Mouse (Mus musculus) ES-E14 (cell line): ENCODE measurements around the gene Hist1h1e. TPM values are rescaled to one million over a fixed set of nuclear protein-coding genes. Genes with fewer than 3 reads are reported as not detected.

Experiments
- DNase-seq: peaks from one replicate; pipeline ENCODE4 v3.0.0-alpha.2; 2013; ENCODE audit warnings: low read depth, low spot score
- H3K27ac ChIP-seq: 2 replicates; pipeline ENCODE4 v1.5.1; 2012; ENCODE audit warnings: low read depth, mild to moderate bottlenecking, low read length, moderate library complexity, mixed read lengths; ENCODE audit not compliant: poor library complexity, insufficient read depth, severe bottlenecking
- H3K36me3 ChIP-seq: 2 replicates; pipeline ENCODE4 v1.6.1; 2012; ENCODE audit warnings: mild to moderate bottlenecking, low read length, moderate library complexity, mixed read lengths; ENCODE audit not compliant: control insufficient read depth, poor library complexity, insufficient read depth, severe bottlenecking
- H3K4me1 ChIP-seq, 2 experiments: fragments of 150-350 bp in 1 of 2; sonication (generic) in 1 of 2; 2 replicates each; pipeline ENCODE4 v1.6.1; 2012; ENCODE audit warnings: low read length in 2 of 2, mild to moderate bottlenecking in 1 of 2, mixed read lengths in 1 of 2; ENCODE audit not compliant: control insufficient read depth in 2 of 2, insufficient read depth in 2 of 2, poor library complexity in 1 of 2
- H3K4me3 ChIP-seq, 2 experiments: fragments of 150-350 bp in 1 of 2; sonication (generic) in 1 of 2; 2 replicates each; pipeline ENCODE4 v1.5.1; 2012; ENCODE audit warnings: low read length in 2 of 2, low read depth in 1 of 2, mild to moderate bottlenecking in 1 of 2, mixed read lengths in 1 of 2; ENCODE audit not compliant: insufficient read depth in 1 of 2, poor library complexity in 1 of 2, severe bottlenecking in 1 of 2
- H3K9ac ChIP-seq: 2 replicates; pipeline ENCODE4 v1.6.1; 2012; ENCODE audit warnings: low read depth, mild to moderate bottlenecking, low read length, mixed read lengths; ENCODE audit not compliant: poor library complexity, insufficient read depth, severe bottlenecking
- H3K9me3 ChIP-seq: fragments of 150-350 bp; sonication (generic); 2 replicates; pipeline ENCODE4 v1.6.1; 2012; ENCODE audit warnings: low read depth, mild to moderate bottlenecking, low read length; ENCODE audit not compliant: control insufficient read depth, insufficient read depth
- CHD2 ChIP-seq: IDR thresholded peaks from 2 replicates; pipeline ENCODE4 v1.6.1; 2014; ENCODE audit warnings: mild to moderate bottlenecking, low read depth, low read length, inconsistent platforms
- HCFC1 ChIP-seq: IDR thresholded peaks from 2 replicates; pipeline ENCODE4 v1.6.1; 2012; ENCODE audit warnings: low read length, inconsistent platforms, borderline replicate concordance; ENCODE audit not compliant: insufficient read depth
- MAFK ChIP-seq: IDR thresholded peaks from 2 replicates; pipeline ENCODE4 v1.6.1; 2014; ENCODE audit warnings: mild to moderate bottlenecking, low read depth, low read length, inconsistent platforms; ENCODE audit not compliant: insufficient read depth
- ZC3H11A ChIP-seq: IDR thresholded peaks from 2 replicates; pipeline ENCODE4 v1.6.1; 2012; ENCODE audit warnings: low read depth, mild to moderate bottlenecking, inconsistent platforms, low read length, borderline replicate concordance
- ZNF384 ChIP-seq: IDR thresholded peaks from 2 replicates; pipeline ENCODE4 v1.6.1; 2012; ENCODE audit warnings: low read depth, low read length, inconsistent platforms
- in situ Hi-C, 2 experiments: fragments of 600-800 bp; cut with MboI; formaldehyde crosslinking; loops; one replicate each; pipeline ENCODE4 v1.15.1; 2025; ENCODE audit warnings: low sequenced_read_pairs in 2 of 2, inconsistent platforms in 1 of 2; ENCODE audit not compliant: unreplicated experiment in 2 of 2
- total RNA-seq: library from RNA; depleted of rRNA; stranded (reverse); fragments of 300-350 nt; gene quantifications from 2 replicates; pipeline ENCODE4 v1.2.3, GENCODE M21; 2012

The Hist1h1e gene
- total RNA-seq, 1 experiment: 207 TPM

DNA sequence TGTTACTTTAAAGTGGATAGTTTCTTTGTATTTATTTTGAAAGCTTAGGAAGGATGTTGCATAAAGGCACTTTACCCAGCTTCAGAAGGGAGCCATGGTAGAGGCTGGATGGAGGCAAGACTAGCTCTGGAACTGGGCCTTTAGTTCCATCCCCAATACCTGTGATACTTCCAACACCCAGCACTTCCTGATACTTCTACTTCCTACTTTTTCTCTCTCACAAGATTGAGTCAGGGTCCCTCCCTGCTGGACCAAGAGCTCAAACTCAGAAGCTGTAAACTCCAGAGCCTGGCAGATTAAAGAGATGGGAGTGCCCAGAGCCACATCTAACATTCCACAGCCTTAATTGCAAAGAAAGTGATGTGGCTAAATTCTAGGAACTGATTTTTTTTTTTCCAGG lies 38.0 kb downstream of the Hist1h1e start:
- TF ChIP-seq HCFC1: no peak
- no peak for TF ChIP-seq ZNF384
- TF ChIP-seq CHD2: no peak
- TF ChIP-seq ZC3H11A: no peak
- TF ChIP-seq MAFK: no peak
- Histone ChIP-seq H3K36me3 (no peaks in the 10 kb centered on the region), H3K27ac (peak overlapping the region; percentile 95; the same call in 1 of the 2 replicates), H3K9me3 (no peaks in the 10 kb centered on the region), H3K4me3 (peak overlapping the region in 1 of 2 experiments; percentile 36; a peak in 1 of 4 replicates), H3K9ac (no peak overlapping the region; the same call in 1 of the 2 replicates), H3K4me1 (peaks cover 0 to 10% of the 10 kb centered on the region in 2 experiments; a peak in 2 of 4 replicates)
- DNase-seq: no peak
- in situ Hi-C loops: no loop called here

DNA sequence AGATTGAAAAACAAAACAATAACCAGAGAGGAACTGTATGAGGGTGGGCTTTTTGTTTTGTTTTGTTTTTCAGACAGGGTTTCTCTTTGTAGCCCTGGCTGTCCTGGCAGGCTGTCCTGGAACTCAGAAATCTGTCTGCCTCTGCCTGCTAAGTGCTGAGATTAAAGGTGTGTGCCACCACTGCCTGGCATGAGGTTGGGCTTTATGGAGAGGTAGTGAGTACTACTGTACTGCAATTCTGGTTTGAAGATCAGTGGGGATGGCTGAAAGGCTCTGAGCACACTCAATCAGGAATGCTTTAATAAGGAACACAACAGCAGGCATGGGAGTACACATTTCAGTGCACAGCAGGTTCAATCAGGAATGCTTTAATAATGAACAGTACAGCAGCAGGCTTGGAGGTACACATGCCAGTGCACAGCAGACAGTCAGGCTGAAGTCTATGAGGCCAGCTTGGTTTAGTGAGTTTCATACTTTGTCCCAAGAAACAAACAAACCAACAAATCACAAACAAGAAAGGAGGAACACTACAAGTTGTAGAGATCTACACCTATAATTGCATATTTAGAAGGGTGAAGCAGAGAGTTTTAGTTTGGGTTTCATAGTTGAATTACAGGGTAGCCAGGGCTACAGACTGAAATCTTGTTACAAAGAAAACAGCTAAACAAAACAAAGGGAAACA lies 38.8 kb downstream of the Hist1h1e start:
- TF ChIP-seq CHD2: no peak
- no peak for TF ChIP-seq MAFK
- TF ChIP-seq ZNF384: no peak
- no peak for TF ChIP-seq HCFC1
- no peak for TF ChIP-seq ZC3H11A
- Histone ChIP-seq H3K36me3 (no peaks in the 10 kb centered on the region), H3K9ac (no peak overlapping the region), H3K9me3 (no peaks in the 10 kb centered on the region), H3K4me3 (no peak overlapping the region), H3K4me1 (peaks cover 0 to 7% of the 10 kb centered on the region in 2 experiments; a peak in 2 of 4 replicates), H3K27ac (no peak overlapping the region; the same call in 1 of the 2 replicates)
- no peak for DNase-seq
- in situ Hi-C loops: no loop called here

DNA sequence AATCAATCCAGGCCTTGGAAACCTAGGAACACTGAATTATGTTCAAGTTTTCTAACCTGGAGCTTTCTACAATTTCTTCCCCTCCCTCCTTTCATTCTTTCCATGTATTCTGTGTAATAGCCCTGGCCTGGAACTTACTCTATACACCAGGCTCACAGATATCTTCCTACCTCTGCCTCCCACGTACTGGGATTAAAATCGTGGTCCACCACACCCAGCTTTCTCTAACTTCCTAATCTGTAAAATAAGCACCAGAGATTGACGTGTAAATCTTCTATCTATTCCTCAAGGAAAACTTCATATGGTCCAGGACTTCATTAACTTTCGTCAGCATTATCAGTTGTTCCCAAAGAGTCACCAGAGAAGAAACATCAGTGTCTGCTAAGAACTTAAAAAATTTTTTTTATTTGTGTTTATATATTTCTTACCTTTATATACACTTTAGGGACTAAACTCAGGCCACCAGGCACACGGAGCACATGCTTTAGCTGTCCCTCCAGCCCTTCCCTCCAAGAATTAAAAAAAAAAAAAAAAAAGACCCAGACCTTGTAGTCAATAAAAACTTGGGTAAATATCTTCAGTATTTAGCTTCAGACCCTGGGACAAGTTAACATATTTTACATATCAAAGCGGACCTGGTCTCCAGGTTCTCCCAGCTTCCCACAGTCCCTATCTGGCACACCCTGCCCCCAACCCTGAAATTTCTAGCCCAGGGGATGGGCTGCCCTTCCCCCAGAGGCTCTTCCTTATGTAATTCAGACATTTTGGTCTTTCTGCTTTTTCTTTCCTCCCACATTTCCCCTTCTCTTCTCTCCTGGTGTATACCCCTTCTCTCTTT lies 39.9 kb downstream of the Hist1h1e start:
- no peaks in the 10 kb centered on the region for H3K36me3 ChIP-seq
- TF ChIP-seq ZC3H11A (no peak), MAFK (no peak), CHD2 (peak; percentile 59; the same call in 1 of the 2 replicates), ZNF384 (peak; percentile 74)
- no peaks in the 10 kb centered on the region for H3K9me3 ChIP-seq
- peak overlapping the region; percentile 43 to 76 for H3K4me3 ChIP-seq
- H3K4me1 ChIP-seq: peaks cover 0 to 7% of the 10 kb centered on the region in 2 experiments; a peak in 2 of 4 replicates
- peak overlapping the region; percentile 74; the same call in 1 of the 2 replicates for H3K9ac ChIP-seq
- DNase-seq: no peak
- H3K27ac ChIP-seq: peak overlapping the region; percentile 86; the same call in 1 of the 2 replicates
- in situ Hi-C loops: no loop called here

DNA sequence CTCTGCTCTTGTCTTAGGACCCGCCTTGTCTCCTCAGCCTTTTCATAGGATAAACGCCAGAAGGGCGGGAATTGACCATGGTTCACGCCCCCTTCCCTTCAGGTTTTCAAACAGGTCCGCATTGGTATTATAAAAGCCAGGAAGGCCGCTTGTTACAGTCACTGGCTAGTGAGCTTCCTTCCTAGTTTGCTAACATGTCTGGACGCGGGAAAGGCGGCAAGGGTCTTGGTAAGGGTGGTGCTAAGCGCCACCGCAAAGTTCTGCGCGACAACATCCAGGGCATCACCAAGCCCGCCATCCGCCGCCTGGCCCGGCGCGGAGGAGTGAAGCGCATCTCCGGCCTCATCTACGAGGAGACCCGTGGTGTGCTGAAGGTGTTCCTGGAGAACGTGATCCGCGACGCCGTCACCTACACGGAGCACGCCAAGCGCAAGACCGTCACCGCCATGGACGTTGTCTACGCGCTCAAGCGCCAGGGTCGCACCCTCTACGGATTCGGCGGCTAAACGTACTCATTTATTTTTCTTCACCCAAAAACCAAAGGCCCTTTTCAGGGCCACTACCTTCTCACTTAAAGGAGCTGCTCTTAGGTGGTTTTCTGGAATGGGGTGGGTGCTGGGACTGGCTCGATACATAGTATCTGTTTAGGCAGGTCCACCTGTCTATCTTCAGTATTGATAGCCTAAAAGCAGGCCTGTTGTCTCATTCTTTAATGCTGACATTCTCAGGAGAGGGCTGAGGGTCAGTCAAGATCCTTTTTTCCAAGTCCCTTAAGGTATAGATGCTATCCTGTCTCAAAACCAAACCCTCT lies 40.7 kb downstream of the Hist1h1e start, which contains the start of gene Hist1h4d:
Gene Hist1h4d (plus strand): TSS at position 191 of the 811 bp plus-strand sequence.
- H3K4me1 ChIP-seq: peaks cover 0 to 6% of the 10 kb centered on the region in 2 experiments; a peak in 2 of 4 replicates
- in situ Hi-C loops: no loop called here

More for the DNA sequence above, 40.7 kb downstream of the Hist1h1e start, which contains the start of gene Hist1h4d:
- TF ChIP-seq MAFK (no peak), CHD2 (no peak), ZNF384 (no peak), ZC3H11A (no peak), HCFC1 (0 out of 2 replicates have a peak, but pooled peaks have one; percentile 63)
- H3K4me3 ChIP-seq: peak within 1 kb of the TSS; percentile 43 to 76
- no peaks in the 10 kb centered on the region for H3K9me3 ChIP-seq
- peak; percentile 98 for DNase-seq
- peak within 1 kb of the TSS; percentile 74 for H3K9ac ChIP-seq
- no peaks in the 10 kb centered on the region for H3K36me3 ChIP-seq
- H3K27ac ChIP-seq: peak within 1 kb of the TSS; percentile 86
